Mouse (Mus musculus): Measurements from ENCODE around the gene Zfp870. TPM values are rescaled to one million over a fixed set of nuclear protein-coding genes. Genes with fewer than 3 reads are reported as not detected.
"Not testable (repeated sequence)": the region's sequence is repeated elsewhere in the genome, so short reads cannot be mapped to it uniquely, and the experiment has no call there.

Zfp870 gene
- polyA plus RNA-seq, 1 experiment, result 0.34 TPM

DNA sequence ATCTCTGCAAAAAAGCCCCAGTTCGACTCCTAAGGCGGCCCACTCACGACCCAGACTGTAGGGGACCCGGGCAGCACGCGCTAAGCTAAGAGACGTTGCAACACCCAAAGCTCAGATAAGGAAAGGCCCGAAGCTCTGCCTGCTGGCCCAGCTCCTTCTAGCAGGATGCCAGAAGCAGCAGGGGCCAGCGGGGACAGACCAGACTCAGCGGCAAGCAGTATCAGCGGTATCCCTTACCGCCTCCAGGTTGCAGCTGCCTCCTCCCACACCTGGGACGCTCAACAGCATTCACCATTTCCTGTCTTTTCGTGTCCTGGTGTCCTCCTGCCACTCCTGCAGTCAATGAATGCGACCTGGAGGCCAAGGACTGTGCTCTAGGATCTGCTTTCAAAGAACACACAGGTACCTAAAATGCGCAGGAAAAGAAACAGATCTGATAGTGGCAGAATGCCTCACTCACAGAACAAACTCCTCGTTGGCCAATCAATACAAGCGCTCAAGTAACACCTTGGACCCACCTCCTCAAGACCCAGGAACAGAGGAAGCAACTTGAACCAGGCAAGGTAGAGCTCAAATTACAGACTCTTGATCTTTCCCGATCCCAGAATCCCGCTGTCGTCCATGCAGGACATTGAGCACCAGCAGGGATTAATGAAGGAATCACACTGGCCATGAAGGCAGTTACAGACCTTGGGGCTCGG is 13.8 kb downstream of the Zfp870 start:
- DNase-seq, result no peak
- H3K27ac ChIP-seq (ENCODE audit: control insufficient read depth, insufficient read depth, low read length), result no peak overlapping the region
- H3K27me3 ChIP-seq (ENCODE audit: control insufficient read depth, insufficient read depth, low read length), result no peaks in the 10 kb centered on the region
- no peak for TF ChIP-seq POLR2A (IDR thresholded peaks at IDR 0.05; ENCODE audit: control insufficient read depth, extremely low read depth, insufficient read depth, low read length, poor library complexity)
- TF ChIP-seq CTCF (IDR thresholded peaks at IDR 0.05; ENCODE audit: borderline replicate concordance, control insufficient read depth, extremely low read depth, insufficient read depth, low read length, poor library complexity), result no peak
- H3K4me3 ChIP-seq (ENCODE audit: control insufficient read depth, insufficient read depth, low read length), result no peak overlapping the region
- no peaks in the 10 kb centered on the region for H3K36me3 ChIP-seq (ENCODE audit: control insufficient read depth, insufficient read depth, low read length)
- WGBS, result 34% methylated on average over 22 of the region's 22 CpGs
- H3K4me1 ChIP-seq (replicated peaks; ENCODE audit: control insufficient read depth, insufficient read depth, low read length), result no peaks in the 10 kb centered on the region

DNA sequence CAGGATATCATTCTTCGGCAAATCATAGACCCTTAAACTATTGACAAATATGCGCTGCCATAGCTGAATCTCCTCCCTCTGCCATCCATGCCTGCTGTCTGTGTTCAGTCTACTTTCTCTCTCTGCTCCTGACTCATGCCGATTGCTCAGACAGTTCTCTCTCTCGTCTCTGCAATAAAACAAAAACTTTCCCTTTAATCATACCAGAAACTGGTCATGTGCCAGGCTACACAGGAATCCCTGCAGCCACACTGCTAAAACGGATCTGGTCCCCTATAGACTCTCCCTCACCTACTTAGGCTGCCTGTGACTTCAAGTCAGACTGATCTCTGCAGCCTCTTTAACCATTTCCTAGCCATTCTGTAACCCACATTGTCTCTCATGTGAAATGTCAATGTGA is 18.7 kb downstream of the Zfp870 start:
- WGBS, result 69% methylated on average over 5 of the region's 5 CpGs
- TF ChIP-seq POLR2A (IDR thresholded peaks at IDR 0.05; ENCODE audit: control insufficient read depth, extremely low read depth, insufficient read depth, low read length, poor library complexity), result no peak

DNA sequence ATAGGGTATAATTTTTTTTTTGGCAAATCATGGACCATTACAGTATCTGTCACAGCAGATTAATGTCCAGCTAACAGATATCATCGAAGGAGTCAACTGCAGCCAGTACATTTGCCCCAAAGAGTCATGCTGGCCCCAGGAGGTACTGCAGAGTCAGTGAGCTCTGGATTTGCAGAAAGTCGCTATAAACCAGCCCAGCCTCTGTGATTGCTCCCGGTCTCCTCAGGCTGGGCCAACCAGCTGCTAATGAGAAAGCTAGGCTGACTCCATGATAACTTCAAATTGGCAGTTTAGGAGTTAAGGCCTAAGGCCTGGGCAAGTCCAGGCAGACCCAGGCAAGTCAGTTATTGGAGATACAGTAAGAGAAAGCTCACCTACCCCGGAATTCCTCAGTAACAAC is 19.4 kb downstream of the Zfp870 start:
- no peaks in the 10 kb centered on the region for H3K27me3 ChIP-seq (ENCODE audit: control insufficient read depth, insufficient read depth, low read length)

More for the DNA sequence above, 18.7 kb downstream of the Zfp870 start:
- no peaks in the 10 kb centered on the region for H3K36me3 ChIP-seq (ENCODE audit: control insufficient read depth, insufficient read depth, low read length)
- H3K27me3 ChIP-seq (ENCODE audit: control insufficient read depth, insufficient read depth, low read length), result no peaks in the 10 kb centered on the region
- H3K27ac ChIP-seq (ENCODE audit: control insufficient read depth, insufficient read depth, low read length), result no peak overlapping the region
- H3K4me1 ChIP-seq (replicated peaks; ENCODE audit: control insufficient read depth, insufficient read depth, low read length), result no peaks in the 10 kb centered on the region
- no peak overlapping the region for H3K4me3 ChIP-seq (ENCODE audit: control insufficient read depth, insufficient read depth, low read length)
- DNase-seq, result no peak

DNA sequence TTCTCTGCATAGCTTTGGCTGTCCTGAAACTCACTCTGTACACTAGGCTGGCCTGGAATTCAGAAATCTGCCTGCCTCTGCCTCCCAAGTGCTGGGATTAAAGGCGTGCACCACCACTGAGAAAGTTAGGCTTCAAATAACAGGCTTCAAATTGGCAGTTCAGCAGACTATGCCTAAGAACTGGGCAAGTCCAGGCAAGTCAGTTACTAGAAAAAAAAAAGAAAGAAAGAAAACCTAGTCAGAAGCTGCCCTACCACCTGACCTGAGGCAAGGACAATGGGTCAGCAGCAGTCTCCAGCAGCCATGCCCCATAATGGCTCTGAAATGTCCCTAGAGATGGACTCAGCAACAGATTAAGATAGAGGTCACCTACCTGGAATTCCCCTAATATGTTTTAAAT is 20.0 kb downstream of the Zfp870 start:
- WGBS, result 98% methylated on average over 1 of the region's 1 CpGs
- no peaks in the 10 kb centered on the region for H3K27me3 ChIP-seq (ENCODE audit: control insufficient read depth, insufficient read depth, low read length)
- no peak overlapping the region for H3K27ac ChIP-seq (ENCODE audit: control insufficient read depth, insufficient read depth, low read length)
- no peak for DNase-seq
- no peaks in the 10 kb centered on the region for H3K4me1 ChIP-seq (replicated peaks; ENCODE audit: control insufficient read depth, insufficient read depth, low read length)
- TF ChIP-seq POLR2A (IDR thresholded peaks at IDR 0.05; ENCODE audit: control insufficient read depth, extremely low read depth, insufficient read depth, low read length, poor library complexity) (no peak), CTCF (IDR thresholded peaks at IDR 0.05; ENCODE audit: borderline replicate concordance, control insufficient read depth, extremely low read depth, insufficient read depth, low read length, poor library complexity) (no peak)
- H3K4me3 ChIP-seq (ENCODE audit: control insufficient read depth, insufficient read depth, low read length), result no peak overlapping the region
- no peaks in the 10 kb centered on the region for H3K36me3 ChIP-seq (ENCODE audit: control insufficient read depth, insufficient read depth, low read length)

More for the DNA sequence above, 19.4 kb downstream of the Zfp870 start:
- TF ChIP-seq POLR2A (IDR thresholded peaks at IDR 0.05; ENCODE audit: control insufficient read depth, extremely low read depth, insufficient read depth, low read length, poor library complexity), result no peak
- no peak for TF ChIP-seq CTCF (IDR thresholded peaks at IDR 0.05; ENCODE audit: borderline replicate concordance, control insufficient read depth, extremely low read depth, insufficient read depth, low read length, poor library complexity)
- Histone ChIP-seq H3K27ac (ENCODE audit: control insufficient read depth, insufficient read depth, low read length) (no peak overlapping the region), H3K4me3 (ENCODE audit: control insufficient read depth, insufficient read depth, low read length) (no peak overlapping the region), H3K36me3 (ENCODE audit: control insufficient read depth, insufficient read depth, low read length) (no peaks in the 10 kb centered on the region), H3K4me1 (replicated peaks; ENCODE audit: control insufficient read depth, insufficient read depth, low read length) (no peaks in the 10 kb centered on the region)
- no peak for DNase-seq
- 83% methylated on average over 4 of the region's 4 CpGs for WGBS

DNA sequence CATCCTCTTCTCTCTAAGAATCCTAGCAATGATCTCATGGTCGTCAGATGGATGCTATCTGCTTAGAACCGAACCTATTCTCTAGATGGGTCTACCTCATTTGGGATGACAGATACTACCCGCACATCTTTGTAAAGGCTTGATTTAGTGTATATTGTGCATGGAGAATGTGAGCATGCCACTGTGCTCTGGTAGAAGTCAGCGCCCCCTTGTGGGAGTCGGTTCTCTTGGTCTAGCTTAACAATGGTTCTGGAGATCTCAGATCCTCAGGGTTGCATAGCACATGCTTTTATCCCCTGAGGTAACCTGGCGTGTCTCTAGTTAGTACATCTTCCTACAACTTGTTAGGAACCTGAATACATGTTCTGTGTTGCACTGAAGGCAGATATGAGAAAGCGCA is 24.2 kb downstream of the Zfp870 start:
- 53% methylated on average over 5 of the region's 7 CpGs for WGBS
- not testable (repeated sequence) for H3K4me3 ChIP-seq (ENCODE audit: control insufficient read depth, insufficient read depth, low read length); H3K27ac ChIP-seq (ENCODE audit: control insufficient read depth, insufficient read depth, low read length); H3K27me3 ChIP-seq (ENCODE audit: control insufficient read depth, insufficient read depth, low read length); H3K4me1 ChIP-seq (replicated peaks; ENCODE audit: control insufficient read depth, insufficient read depth, low read length); DNase-seq; H3K36me3 ChIP-seq (ENCODE audit: control insufficient read depth, insufficient read depth, low read length)

DNA sequence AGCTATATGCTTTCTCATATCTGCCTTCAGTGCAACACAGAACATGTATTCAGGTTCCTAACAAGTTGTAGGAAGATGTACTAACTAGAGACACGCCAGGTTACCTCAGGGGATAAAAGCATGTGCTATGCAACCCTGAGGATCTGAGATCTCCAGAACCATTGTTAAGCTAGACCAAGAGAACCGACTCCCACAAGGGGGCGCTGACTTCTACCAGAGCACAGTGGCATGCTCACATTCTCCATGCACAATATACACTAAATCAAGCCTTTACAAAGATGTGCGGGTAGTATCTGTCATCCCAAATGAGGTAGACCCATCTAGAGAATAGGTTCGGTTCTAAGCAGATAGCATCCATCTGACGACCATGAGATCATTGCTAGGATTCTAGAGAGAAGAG is 34.7 kb downstream of the Zfp870 start:
- not testable (repeated sequence) for DNase-seq; H3K27ac ChIP-seq (ENCODE audit: control insufficient read depth, insufficient read depth, low read length); H3K4me1 ChIP-seq (replicated peaks; ENCODE audit: control insufficient read depth, insufficient read depth, low read length); H3K27me3 ChIP-seq (ENCODE audit: control insufficient read depth, insufficient read depth, low read length); H3K4me3 ChIP-seq (ENCODE audit: control insufficient read depth, insufficient read depth, low read length); H3K36me3 ChIP-seq (ENCODE audit: control insufficient read depth, insufficient read depth, low read length)
- WGBS, result 54% methylated on average over 4 of the region's 6 CpGs

DNA sequence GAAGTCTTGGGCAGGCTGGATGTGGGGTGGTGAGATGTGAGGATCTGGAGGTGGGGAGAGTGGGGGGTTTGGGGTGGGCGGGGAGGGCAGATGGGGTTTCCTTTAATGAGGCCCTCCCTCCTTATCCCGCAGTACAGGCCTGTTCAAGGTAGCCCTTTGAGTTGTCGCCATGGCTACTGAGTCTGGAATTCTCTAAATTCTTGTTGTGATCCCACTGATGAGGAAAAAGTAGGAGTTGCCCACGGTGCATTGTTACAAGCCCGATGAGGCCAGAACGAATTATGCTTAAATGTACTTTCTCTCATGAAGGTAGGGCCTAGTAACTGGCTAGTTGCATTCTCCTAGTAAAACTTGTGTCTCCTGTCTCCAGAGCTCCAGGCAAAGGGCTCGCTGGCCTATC is 39.9 kb downstream of the Zfp870 start:
- Histone ChIP-seq H3K36me3 (ENCODE audit: control insufficient read depth, insufficient read depth, low read length) (no peaks in the 10 kb centered on the region), H3K27me3 (ENCODE audit: control insufficient read depth, insufficient read depth, low read length) (no peaks in the 10 kb centered on the region), H3K4me1 (replicated peaks; ENCODE audit: control insufficient read depth, insufficient read depth, low read length) (no peaks in the 10 kb centered on the region), H3K27ac (ENCODE audit: control insufficient read depth, insufficient read depth, low read length) (no peak overlapping the region), H3K4me3 (ENCODE audit: control insufficient read depth, insufficient read depth, low read length) (no peak overlapping the region)
- TF ChIP-seq CTCF (IDR thresholded peaks at IDR 0.05; ENCODE audit: borderline replicate concordance, control insufficient read depth, extremely low read depth, insufficient read depth, low read length, poor library complexity) (no peak), POLR2A (IDR thresholded peaks at IDR 0.05; ENCODE audit: control insufficient read depth, extremely low read depth, insufficient read depth, low read length, poor library complexity) (no peak)
- WGBS, result 89% methylated on average over 7 of the region's 7 CpGs
- DNase-seq, result no peak

Data from thymus, adult 2 months (tissue).